Comparison of ENCODE assay signal across 23 mouse cellular contexts in genomic region chr5:150559519-150560103, GRCm38 (mm10). TPM values are rescaled to one million over a fixed set of nuclear protein-coding genes. Genes with fewer than 3 reads are reported as not detected.
A peak's percentile ranks its signal among the peaks of the same experiment; 100 is the strongest.
DNase-seq lines count a peak whose midpoint lies in the region; ATAC-seq and TF ChIP-seq lines count a peak whose summit lies in the region.
"Had no signal": no experiment of that assay in that cellular context is flagged by ENCODE, and none has a peak within 500 bp of the region (broad histone marks: within the 10 kb centered on the region; RNA-seq: fewer than 3 reads in every experiment).

No protein-coding gene starts in this region.

- no peak for TF ChIP-seq CTCF in intestine, postnatal 0 days (IDR thresholded peaks at IDR 0.05; ENCODE audit: low read depth)

- H3K4me2 ChIP-seq in heart, embryonic 12.5 days: no peak overlapping the region
- H3K4me2 ChIP-seq in intestine, embryonic 14.5 days (ENCODE audit: low read length): no peak overlapping the region
- H3K4me2 ChIP-seq in intestine, postnatal 0 days (replicated peaks; ENCODE audit: low read depth): no peak overlapping the region
- no peak overlapping the region for H3K4me2 ChIP-seq in heart, embryonic 16.5 days (ENCODE audit: low read depth, low read length)
- H3K4me2 ChIP-seq: forebrain, embryonic 13.5 days; hindbrain, embryonic 15.5 days had no signal

- H3K9me3 ChIP-seq in heart, embryonic 12.5 days (replicated peaks): no peaks in the 10 kb centered on the region
- no peaks in the 10 kb centered on the region for H3K9me3 ChIP-seq in intestine, embryonic 14.5 days (ENCODE audit: control insufficient read depth, low read length)
- no peaks in the 10 kb centered on the region for H3K9me3 ChIP-seq in intestine, postnatal 0 days (ENCODE audit: control insufficient read depth)
- no peaks in the 10 kb centered on the region for H3K9me3 ChIP-seq in heart, embryonic 16.5 days (replicated peaks; ENCODE audit: control insufficient read depth, low read length)
- H3K9me3 ChIP-seq: embryonic facial prominence, embryonic 10.5 days; forebrain, embryonic 13.5 days; G1E; hindbrain, embryonic 15.5 days had no signal

- H3K27me3 ChIP-seq in heart, embryonic 12.5 days (replicated peaks): no peaks in the 10 kb centered on the region
- no peaks in the 10 kb centered on the region for H3K27me3 ChIP-seq in intestine, embryonic 14.5 days (replicated peaks; ENCODE audit: control insufficient read depth, insufficient read depth, low read length)
- no peaks in the 10 kb centered on the region for H3K27me3 ChIP-seq in intestine, postnatal 0 days (replicated peaks; ENCODE audit: control insufficient read depth, insufficient read depth, low read length)
- no peaks in the 10 kb centered on the region for H3K27me3 ChIP-seq in heart, embryonic 16.5 days (ENCODE audit: control insufficient read depth, insufficient read depth, low read length)
- H3K27me3 ChIP-seq: forebrain, embryonic 13.5 days; hindbrain, embryonic 15.5 days had no signal

- no peak overlapping the region for H3K9ac ChIP-seq in heart, embryonic 12.5 days
- H3K9ac ChIP-seq in intestine, embryonic 14.5 days (ENCODE audit: low read length): no peak overlapping the region
- no peak overlapping the region for H3K9ac ChIP-seq in intestine, postnatal 0 days (ENCODE audit: low read depth, low read length)
- no peak overlapping the region for H3K9ac ChIP-seq in heart, embryonic 16.5 days (ENCODE audit: low read length)
- H3K9ac ChIP-seq: forebrain, embryonic 13.5 days; forebrain, postnatal 0 days; hindbrain, embryonic 15.5 days had no signal

- H3K36me3 ChIP-seq in heart, embryonic 12.5 days: peaks cover 71% of the 10 kb centered on the region
- peaks cover 69% of the 10 kb centered on the region for H3K36me3 ChIP-seq in intestine, embryonic 14.5 days (ENCODE audit: control insufficient read depth, insufficient read depth, low read length)
- H3K36me3 ChIP-seq in intestine, postnatal 0 days (ENCODE audit: control insufficient read depth, insufficient read depth): peaks cover 23% of the 10 kb centered on the region; the same call in 1 of the 2 replicates
- peaks cover 31% of the 10 kb centered on the region for H3K36me3 ChIP-seq in heart, embryonic 16.5 days (ENCODE audit: control insufficient read depth, insufficient read depth)
- H3K36me3 ChIP-seq: hindbrain, embryonic 15.5 days had no signal

- DNase-seq in heart, postnatal 25 days (ENCODE audit: low spot score): no peak
- peak; percentile 15 for DNase-seq in intestine, embryonic 14.5 days (ENCODE audit: low spot score)
- peak; percentile 12 to 18 for DNase-seq in heart, postnatal 10 days
- DNase-seq in frontal cortex, postnatal 14 days (ENCODE audit: low spot score in 2 of 2): no peak
- DNase-seq: adrenal gland, adult 8-10 months; adrenal gland, postnatal 36 days; cerebellum, adult 2 months; cerebellum, postnatal 10 days; forebrain, postnatal 0 days; gastrocnemius, adult 2 months; gastrocnemius, postnatal 25 days; kidney, adult 11 months; kidney, adult 9 months had no signal

- ATAC-seq in heart, embryonic 12.5 days (ENCODE audit: insufficient number of reproducible peaks, low FRiP score): no peak
- no peak for ATAC-seq in intestine, embryonic 14.5 days (replicated peaks; ENCODE audit: low FRiP score, low TSS enrichment, low read depth)
- no peak for ATAC-seq in intestine, postnatal 0 days
- peak; percentile 65 for ATAC-seq in heart, embryonic 16.5 days (replicated peaks; ENCODE audit: extremely low read depth, insufficient read depth, low FRiP score)
- ATAC-seq: forebrain, embryonic 13.5 days; forebrain, postnatal 0 days had no signal

- intact Hi-C loops in heart, postnatal 25 days (cut with DNase I): no loop called here
- intact Hi-C loops in heart, postnatal 10 days (cut with DNase I): loop anchor here (10.0 kb wide), 1 partner anchor 105 kb away; the partner anchor contains the start of gene N4bp2l2

- no peaks in the 10 kb centered on the region for H3K4me1 ChIP-seq in heart, embryonic 12.5 days (replicated peaks)
- no peaks in the 10 kb centered on the region for H3K4me1 ChIP-seq in intestine, embryonic 14.5 days (replicated peaks; ENCODE audit: control insufficient read depth, insufficient read depth, low read length)
- H3K4me1 ChIP-seq in intestine, postnatal 0 days (replicated peaks; ENCODE audit: control insufficient read depth, insufficient read depth, low read length): no peaks in the 10 kb centered on the region
- H3K4me1 ChIP-seq in heart, embryonic 16.5 days (ENCODE audit: control insufficient read depth, insufficient read depth, low read length): 0 out of 2 replicates have a peak, but pooled peaks cover 3% of the 10 kb centered on the region
- H3K4me1 ChIP-seq: embryonic facial prominence, embryonic 10.5 days; forebrain, embryonic 13.5 days; hindbrain, embryonic 15.5 days had no signal

- 58% methylated on average over 6 of the region's 6 CpGs for WGBS in heart, embryonic 12.5 days
- 93% methylated on average over 6 of the region's 6 CpGs for WGBS in intestine, embryonic 14.5 days
- WGBS in intestine, postnatal 0 days: 96% methylated on average over 6 of the region's 6 CpGs
- WGBS in heart, embryonic 16.5 days: 45% methylated on average over 6 of the region's 6 CpGs

- peak overlapping the region; percentile 71 for H3K27ac ChIP-seq in heart, embryonic 12.5 days (ENCODE audit: poor library complexity, severe bottlenecking)
- H3K27ac ChIP-seq in intestine, embryonic 14.5 days (ENCODE audit: low read depth): no peak overlapping the region
- H3K27ac ChIP-seq in intestine, postnatal 0 days (ENCODE audit: low read depth, low read length): no peak overlapping the region
- peak overlapping the region; percentile 77 for H3K27ac ChIP-seq in heart, embryonic 16.5 days (ENCODE audit: low read length)
- H3K27ac ChIP-seq: embryonic facial prominence, embryonic 10.5 days; forebrain, embryonic 13.5 days; gastrocnemius, adult 2 months; hindbrain, embryonic 15.5 days had no signal

- H3K4me3 ChIP-seq in heart, embryonic 12.5 days: no peak overlapping the region
- H3K4me3 ChIP-seq in intestine, embryonic 14.5 days (ENCODE audit: low read depth, low read length): no peak overlapping the region
- H3K4me3 ChIP-seq in intestine, postnatal 0 days (ENCODE audit: low read depth, low read length): no peak overlapping the region
- no peak overlapping the region for H3K4me3 ChIP-seq in heart, embryonic 16.5 days (ENCODE audit: low read length)
- H3K4me3 ChIP-seq: embryonic facial prominence, embryonic 10.5 days; forebrain, embryonic 13.5 days; gastrocnemius, adult 2 months; hindbrain, embryonic 15.5 days had no signal

RNA-seq across cellular contexts. Expression of gene Brca2, which starts 37.2 kb away (rescaled TPM):
- 15.9 and 21.8 TPM in 2 replicates for polyA plus RNA-seq in heart, embryonic 12.5 days (2016; fragmentation: Nextera tagmentation; extraction: Ambion mirVana)
- 1 to 10 TPM; 2.5 to 2.8 TPM for total RNA-seq in heart, postnatal 25 days (2021)
- polyA plus RNA-seq in intestine, embryonic 14.5 days (2014; fragmentation: Nextera tagmentation; extraction: Ambion mirVana): 25.2 and 28.5 TPM in 2 replicates
- 6.6 and 6.7 TPM in 2 replicates for polyA plus RNA-seq in intestine, postnatal 0 days (2015; fragmentation: Nextera tagmentation; extraction: Ambion mirVana)
- polyA plus RNA-seq in heart, embryonic 16.5 days (2015; fragmentation: Nextera tagmentation; extraction: Ambion mirVana): 13.8 and 15.1 TPM in 2 replicates
- total RNA-seq in heart, postnatal 10 days (2021): 10 to 100 TPM in 1 of 2 experiments, 1 to 10 TPM in 1; 9.4 to 12.0 TPM

RNA-seq across cellular contexts. Expression of gene N4bp2l1, which starts 37.4 kb away (rescaled TPM):
- 2.7 and 2.8 TPM in 2 replicates for polyA plus RNA-seq in heart, embryonic 12.5 days (2016; fragmentation: Nextera tagmentation; extraction: Ambion mirVana)
- 1 to 10 TPM; 3.1 TPM for total RNA-seq in heart, postnatal 25 days (2021)
- 4.9 and 5.5 TPM in 2 replicates for polyA plus RNA-seq in intestine, embryonic 14.5 days (2014; fragmentation: Nextera tagmentation; extraction: Ambion mirVana)
- 21.1 and 21.3 TPM in 2 replicates for polyA plus RNA-seq in intestine, postnatal 0 days (2015; fragmentation: Nextera tagmentation; extraction: Ambion mirVana)
- 5.4 and 9.6 TPM in 2 replicates for polyA plus RNA-seq in heart, embryonic 16.5 days (2015; fragmentation: Nextera tagmentation; extraction: Ambion mirVana)
- 1 to 10 TPM; 4.0 to 4.1 TPM for total RNA-seq in heart, postnatal 10 days (2021)

RNA-seq across cellular contexts. Expression of gene Zar1l, which starts 41.6 kb away (rescaled TPM):
- not detected in 2 replicates for polyA plus RNA-seq in heart, embryonic 12.5 days (2016; fragmentation: Nextera tagmentation; extraction: Ambion mirVana)
- not detected for total RNA-seq in heart, postnatal 25 days (2021)
- polyA plus RNA-seq in intestine, embryonic 14.5 days (2014; fragmentation: Nextera tagmentation; extraction: Ambion mirVana): not detected in 2 replicates
- not detected in 2 replicates for polyA plus RNA-seq in intestine, postnatal 0 days (2015; fragmentation: Nextera tagmentation; extraction: Ambion mirVana)
- polyA plus RNA-seq in heart, embryonic 16.5 days (2015; fragmentation: Nextera tagmentation; extraction: Ambion mirVana): not detected in 2 replicates
- not detected for total RNA-seq in heart, postnatal 10 days (2021)
- total RNA-seq: adrenal gland, adult 8-10 months; adrenal gland, postnatal 36 days; G1E; gastrocnemius, adult 2 months; gastrocnemius, postnatal 25 days; granulocyte monocyte progenitor cell, adult 5-6 weeks had no signal
- polyA plus RNA-seq: cerebellum, adult 2 months; embryonic facial prominence, embryonic 10.5 days; embryonic facial prominence, embryonic 14.5 days; forebrain, embryonic 13.5 days; forebrain, postnatal 0 days; G1E; hindbrain, embryonic 11.5 days; hindbrain, embryonic 15.5 days had no signal

Comparison
In these comparisons a context has a peak if more than half of its experiments do, and no peak if none do; other contexts are left out.
1. DNase-seq: peak in intestine, embryonic 14.5 days (single experiment) and heart, postnatal 10 days (2 of 2); none in heart, postnatal 25 days (single experiment) and frontal cortex, postnatal 14 days (0 of 2).
2. H3K27ac ChIP-seq: peak in heart, embryonic 12.5 days (single experiment) and heart, embryonic 16.5 days (single experiment); none in intestine, embryonic 14.5 days (single experiment) and intestine, postnatal 0 days (single experiment).